Mouse (Mus musculus) G1E (cell line): ENCODE data around the gene Itpr3.

Experiments used
- CTCF ChIP-seq: IDR thresholded peaks from 2 replicates; pipeline ENCODE4 v1.5.1; 2012; ENCODE audit warnings: low read depth, low read length, inconsistent platforms, mixed read lengths
- GATA1 ChIP-seq: IDR thresholded peaks from 2 replicates; pipeline ENCODE4 v1.6.1; 2012; ENCODE audit warnings: borderline replicate concordance, low read length, inconsistent platforms, mixed read lengths
- GATA2 ChIP-seq: IDR thresholded peaks from 2 replicates; pipeline ENCODE4 v1.6.1; 2012; ENCODE audit warnings: low read depth, low read length, inconsistent platforms, borderline replicate concordance
- POLR2AphosphoS5 ChIP-seq: IDR thresholded peaks from 2 replicates; pipeline ENCODE4 v1.6.1; 2012; ENCODE audit warnings: low read depth, low read length, inconsistent platforms; ENCODE audit not compliant: insufficient replicate concordance
- TAL1 ChIP-seq: conservative IDR thresholded peaks from 2 replicates; pipeline ENCODE4 v1.6.1; 2012; ENCODE audit warnings: low read depth, low read length, inconsistent platforms, mixed read lengths

DNA sequence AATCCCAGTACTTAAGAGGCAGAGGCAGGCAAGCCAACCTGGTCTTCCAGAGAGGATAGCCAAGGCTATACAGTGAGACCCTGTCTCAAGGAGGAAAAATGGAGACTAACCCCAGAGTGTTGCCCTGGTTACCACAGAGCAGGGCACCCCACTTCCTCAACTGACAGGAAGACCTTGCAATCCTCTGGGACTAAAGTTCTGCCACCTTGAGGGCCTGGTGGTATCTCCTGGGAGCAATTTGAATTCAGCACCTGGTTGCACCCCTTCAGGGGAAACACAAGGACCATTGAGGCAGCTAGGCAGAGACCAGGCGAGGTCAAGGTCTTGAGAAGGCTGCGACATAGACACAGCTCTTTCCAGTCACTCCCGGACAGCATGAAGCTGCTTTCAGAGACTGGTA is 31.2 kb upstream of the Itpr3 start:
- TF ChIP-seq GATA1 (no peak), CTCF (no peak), POLR2AphosphoS5 (no peak), GATA2 (no peak), TAL1 (no peak)
